ENCODE assay signal across 7 mouse cellular contexts in the genomic region with DNA sequence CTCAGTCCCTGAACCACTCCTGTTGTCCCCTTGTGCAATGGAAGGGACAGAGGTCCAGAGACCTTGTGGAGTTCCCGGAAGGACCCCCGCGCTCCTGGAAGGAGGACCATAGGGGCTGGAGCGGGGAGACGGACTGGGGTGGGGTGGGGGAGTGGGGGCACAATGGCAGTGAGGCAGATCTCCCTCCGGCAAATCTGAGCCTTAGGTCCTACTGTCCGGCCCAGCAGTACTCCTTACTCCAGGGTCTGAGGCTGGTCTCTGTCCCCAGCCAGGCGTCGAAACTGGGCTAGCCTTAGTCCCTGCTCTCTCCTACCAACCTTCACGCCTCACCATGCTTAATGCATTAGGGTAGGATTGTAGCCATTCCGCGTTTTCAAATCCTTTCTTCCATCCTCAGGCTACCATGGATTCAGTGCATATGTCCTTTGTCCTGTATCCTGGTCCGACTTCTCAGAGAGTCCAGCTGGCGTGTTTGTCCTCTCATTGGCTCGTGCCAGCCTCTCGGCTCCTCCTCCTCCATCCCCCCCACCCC. TPM values are rescaled to one million over a fixed set of nuclear protein-coding genes. Genes with fewer than 3 reads are reported as not detected.
DNase-seq lines count a peak whose midpoint lies in the region; ATAC-seq and TF ChIP-seq lines count a peak whose summit lies in the region.

No protein-coding gene starts in this region.

- in situ Hi-C loops in Patski (cut with MboI; ENCODE audit: low pct_unique_long_range_greater_than_20kb): no loop called here

- no peak for TF ChIP-seq CTCF in Patski (IDR thresholded peaks at IDR 0.05)

- H3K4me2 ChIP-seq in forebrain, embryonic 16.5 days (ENCODE audit: low read length): peak overlapping the region; percentile 56
- H3K4me2 ChIP-seq in hindbrain, embryonic 15.5 days: peak overlapping the region; percentile 57
- peak overlapping the region; percentile 59 for H3K4me2 ChIP-seq in midbrain, embryonic 11.5 days
- peak overlapping the region; percentile 70 for H3K4me2 ChIP-seq in stomach, embryonic 16.5 days (ENCODE audit: low read depth, low read length)

- H3K9ac ChIP-seq in forebrain, embryonic 16.5 days (replicated peaks; ENCODE audit: low read depth, low read length): peak overlapping the region; percentile 84
- peak overlapping the region; percentile 98 for H3K9ac ChIP-seq in hindbrain, embryonic 15.5 days
- peak overlapping the region; percentile 94 for H3K9ac ChIP-seq in midbrain, embryonic 11.5 days (ENCODE audit: low read length)
- peak overlapping the region; percentile 93 for H3K9ac ChIP-seq in stomach, embryonic 16.5 days (ENCODE audit: low read length)

- under 1% methylated on average over 16 of the region's 16 CpGs for WGBS in forebrain, embryonic 16.5 days
- under 1% methylated on average over 16 of the region's 16 CpGs for WGBS in hindbrain, embryonic 15.5 days
- under 1% methylated on average over 16 of the region's 16 CpGs for WGBS in midbrain, embryonic 11.5 days
- WGBS in stomach, embryonic 16.5 days: under 1% methylated on average over 16 of the region's 16 CpGs

- H3K4me1 ChIP-seq in forebrain, embryonic 16.5 days (replicated peaks; ENCODE audit: control insufficient read depth, insufficient read depth, low read length): no peaks in the 10 kb centered on the region
- H3K4me1 ChIP-seq in hindbrain, embryonic 15.5 days (replicated peaks): peaks cover 8% of the 10 kb centered on the region; the same call in 1 of the 2 replicates
- H3K4me1 ChIP-seq in midbrain, embryonic 11.5 days (ENCODE audit: control insufficient read depth, insufficient read depth, low read length): no peaks in the 10 kb centered on the region
- H3K4me1 ChIP-seq in stomach, embryonic 16.5 days (ENCODE audit: control insufficient read depth, insufficient read depth, low read length): peaks cover 3% of the 10 kb centered on the region; the same call in 1 of the 2 replicates

- H3K27me3 ChIP-seq in Patski: no peaks in the 10 kb centered on the region
- H3K27me3 ChIP-seq in forebrain, embryonic 16.5 days (replicated peaks; ENCODE audit: control insufficient read depth, insufficient read depth, low read length): no peaks in the 10 kb centered on the region
- no peaks in the 10 kb centered on the region for H3K27me3 ChIP-seq in hindbrain, embryonic 15.5 days
- no peaks in the 10 kb centered on the region for H3K27me3 ChIP-seq in midbrain, embryonic 11.5 days (ENCODE audit: control insufficient read depth, insufficient read depth, low read length)
- H3K27me3 ChIP-seq in stomach, embryonic 16.5 days (ENCODE audit: control insufficient read depth, insufficient read depth, low read length): no peaks in the 10 kb centered on the region

- no peaks in the 10 kb centered on the region for H3K9me3 ChIP-seq in forebrain, embryonic 16.5 days (ENCODE audit: control insufficient read depth, low read length)
- no peaks in the 10 kb centered on the region for H3K9me3 ChIP-seq in hindbrain, embryonic 15.5 days
- H3K9me3 ChIP-seq in midbrain, embryonic 11.5 days (ENCODE audit: control insufficient read depth, low read length): no peaks in the 10 kb centered on the region
- no peaks in the 10 kb centered on the region for H3K9me3 ChIP-seq in stomach, embryonic 16.5 days (replicated peaks; ENCODE audit: control insufficient read depth, low read length)

- intact Hi-C loops in left cerebral cortex, postnatal 36 days (cut with DNase I): loop anchor here (5.0 kb wide), 2 partner anchors 56 to 181 kb away; a partner anchor contains a TSS

- no peak for DNase-seq in Patski (ENCODE audit: low read depth, low spot score)
- DNase-seq in cerebellum, adult 18-20 months: peak; percentile 73 to 79
- DNase-seq in left cerebral cortex, postnatal 36 days (ENCODE audit: low spot score in 2 of 2): peak; percentile 36 to 44
- DNase-seq in midbrain, embryonic 11.5 days (ENCODE audit: low spot score, missing footprints): peak; percentile 98

- peak overlapping the region; percentile 85 for H3K4me3 ChIP-seq in forebrain, embryonic 16.5 days (replicated peaks; ENCODE audit: low read length)
- H3K4me3 ChIP-seq in hindbrain, embryonic 15.5 days: peak overlapping the region; percentile 93
- peak overlapping the region; percentile 67 for H3K4me3 ChIP-seq in midbrain, embryonic 11.5 days (ENCODE audit: low read depth, low read length)
- peak overlapping the region; percentile 87 for H3K4me3 ChIP-seq in stomach, embryonic 16.5 days (replicated peaks; ENCODE audit: low read length)

- ATAC-seq in Patski: peak; percentile 55
- peak; percentile 67 for ATAC-seq in forebrain, embryonic 16.5 days
- ATAC-seq in hindbrain, embryonic 15.5 days (ENCODE audit: low FRiP score, low read depth): peak; percentile 79
- ATAC-seq in midbrain, embryonic 11.5 days (ENCODE audit: low FRiP score): peak; percentile 85
- peak; percentile 70 for ATAC-seq in stomach, embryonic 16.5 days (ENCODE audit: insufficient read depth, low FRiP score)

- CTCF ChIA-PET in Patski (lab: Charles Lee): no interaction called here

- POLR2A ChIA-PET in Patski (lab: Charles Lee): interaction anchor here (0.5 kb wide), 2 partner anchors 15 to 89 kb away, joined by 3 read pairs; no protein-coding TSS in a partner anchor

- H3K27ac ChIP-seq in forebrain, embryonic 16.5 days (ENCODE audit: low read length): peak overlapping the region; percentile 94
- peak overlapping the region; percentile 97 for H3K27ac ChIP-seq in hindbrain, embryonic 15.5 days (replicated peaks)
- peak overlapping the region; percentile 89 for H3K27ac ChIP-seq in midbrain, embryonic 11.5 days (ENCODE audit: low read depth, low read length)
- H3K27ac ChIP-seq in stomach, embryonic 16.5 days (ENCODE audit: low read length): peak overlapping the region; percentile 97

- H3K36me3 ChIP-seq in forebrain, embryonic 16.5 days (ENCODE audit: control insufficient read depth, insufficient read depth): no peaks in the 10 kb centered on the region
- H3K36me3 ChIP-seq in hindbrain, embryonic 15.5 days: no peaks in the 10 kb centered on the region
- no peaks in the 10 kb centered on the region for H3K36me3 ChIP-seq in midbrain, embryonic 11.5 days (ENCODE audit: control insufficient read depth, insufficient read depth, low read length)
- H3K36me3 ChIP-seq in stomach, embryonic 16.5 days (ENCODE audit: control insufficient read depth, insufficient read depth, low read length): no peaks in the 10 kb centered on the region

RNA-seq across cellular contexts. Expression of a gene that starts 8.5 kb away (rescaled TPM):
- polyA plus RNA-seq in Patski (2021): 35.3 TPM
- polyA plus RNA-seq in forebrain, embryonic 16.5 days (2015; fragmentation: Nextera tagmentation; extraction: Ambion mirVana): 138 and 145 TPM in 2 replicates
- polyA plus RNA-seq in hindbrain, embryonic 15.5 days (2015; fragmentation: Nextera tagmentation; extraction: Ambion mirVana): 156 TPM in 2 replicates
- total RNA-seq in left cerebral cortex, postnatal 36 days (2021): 10 to 100 TPM; 30.0 to 31.6 TPM
- polyA plus RNA-seq in midbrain, embryonic 11.5 days (2014; fragmentation: Nextera tagmentation; extraction: Ambion mirVana): 141 and 144 TPM in 2 replicates
- polyA plus RNA-seq in stomach, embryonic 16.5 days (2015; fragmentation: Nextera tagmentation; extraction: Ambion mirVana): 140 and 149 TPM in 2 replicates
